Mouse (Mus musculus) embryonic facial prominence, embryonic 15.5 days (tissue): ENCODE data around the gene Abcb1a. TPM values are rescaled to one million over a fixed set of nuclear protein-coding genes. Genes with fewer than 3 reads are reported as not detected.

Experiments
- ATAC-seq: fragments of 200-750 bp; cut with Nextera tagmentation; 2 replicates; pipeline ENCODE4 v1.8.0; 2017; ENCODE audit warnings: low read depth, moderate TSS enrichment; ENCODE audit not compliant: insufficient number of reproducible peaks, low FRiP score, low TSS enrichment
- H3K27ac ChIP-seq: fragments of 300-500 bp; sonication (generic); replicated peaks from 2 replicates; pipeline ENCODE4 v1.5.1; 2015; ENCODE audit warnings: mild to moderate bottlenecking, inconsistent platforms
- H3K27me3 ChIP-seq: fragments of 300-500 bp; sonication (generic); 2 replicates; pipeline ENCODE4 v1.6.1; 2015; ENCODE audit warnings: inconsistent platforms
- H3K36me3 ChIP-seq: fragments of 300-500 bp; sonication (generic); 2 replicates; pipeline ENCODE4 v1.6.1; 2015; ENCODE audit warnings: mild to moderate bottlenecking, inconsistent platforms
- H3K4me1 ChIP-seq: fragments of 300-500 bp; sonication (generic); 2 replicates; pipeline ENCODE4 v1.6.1; 2015; ENCODE audit warnings: inconsistent platforms
- H3K4me2 ChIP-seq: fragments of 300-500 bp; sonication (generic); replicated peaks from 2 replicates; pipeline ENCODE4 v1.6.1; 2015; ENCODE audit warnings: mild to moderate bottlenecking, inconsistent platforms
- H3K4me3 ChIP-seq: fragments of 300-500 bp; sonication (generic); replicated peaks from 2 replicates; pipeline ENCODE4 v1.5.1; 2015; ENCODE audit warnings: mild to moderate bottlenecking, inconsistent platforms
- H3K9ac ChIP-seq: fragments of 300-500 bp; sonication (generic); 2 replicates; pipeline ENCODE4 v1.6.1; 2015; ENCODE audit warnings: inconsistent platforms
- H3K9me3 ChIP-seq: fragments of 300-500 bp; sonication (generic); replicated peaks from 2 replicates; pipeline ENCODE4 v1.6.1; 2016; ENCODE audit warnings: inconsistent platforms
- WGBS: fragments of 180-500 bp; shearing (Covaris S2); methylation state at CpG from one replicate; pipeline ENCODE4 v1.1.7; 2015; 5-methylcytosine and 5-hydroxymethylcytosine counted together
- polyA plus RNA-seq: library from polyadenylated mRNA; unstranded; fragments of >200 nt; fragmentation: Nextera tagmentation; extraction: Ambion mirVana; gene quantifications from 2 replicates; pipeline ENCODE4 v1.2.1, GENCODE M21; 2015

Gene Abcb1a
- polyA plus RNA-seq, 1 experiment from 2014 or later: 0.55 TPM

DNA sequence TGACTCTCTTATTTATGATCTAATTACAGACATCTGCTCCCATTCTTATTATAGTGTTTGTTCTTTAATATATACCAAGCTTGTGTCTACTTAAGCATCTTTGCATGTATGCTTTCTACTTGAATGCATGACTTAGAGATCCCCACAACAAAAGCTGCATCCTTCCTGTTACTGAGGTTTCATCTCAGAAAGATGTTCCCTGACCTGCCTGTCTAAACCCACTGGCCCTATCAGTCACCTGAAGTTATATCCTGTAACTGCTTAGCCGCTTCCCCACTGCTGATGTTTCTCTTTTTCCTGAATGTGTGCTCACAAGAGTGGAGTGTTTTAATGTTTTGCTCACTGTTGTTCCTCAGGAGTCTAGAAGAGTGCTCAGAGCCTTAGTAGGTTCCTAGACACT lies 9.7 kb downstream of the Abcb1a start:
- no peak overlapping the region for H3K4me3 ChIP-seq
- H3K9me3 ChIP-seq: no peaks in the 10 kb centered on the region
- 90% methylated on average over 1 of the region's 1 CpGs for WGBS
- H3K4me2 ChIP-seq: no peak overlapping the region
- H3K4me1 ChIP-seq: no peaks in the 10 kb centered on the region
- no peak overlapping the region for H3K27ac ChIP-seq
- no peaks in the 10 kb centered on the region for H3K36me3 ChIP-seq
- no peak overlapping the region for H3K9ac ChIP-seq
- ATAC-seq: no peak
- H3K27me3 ChIP-seq: no peaks in the 10 kb centered on the region

DNA sequence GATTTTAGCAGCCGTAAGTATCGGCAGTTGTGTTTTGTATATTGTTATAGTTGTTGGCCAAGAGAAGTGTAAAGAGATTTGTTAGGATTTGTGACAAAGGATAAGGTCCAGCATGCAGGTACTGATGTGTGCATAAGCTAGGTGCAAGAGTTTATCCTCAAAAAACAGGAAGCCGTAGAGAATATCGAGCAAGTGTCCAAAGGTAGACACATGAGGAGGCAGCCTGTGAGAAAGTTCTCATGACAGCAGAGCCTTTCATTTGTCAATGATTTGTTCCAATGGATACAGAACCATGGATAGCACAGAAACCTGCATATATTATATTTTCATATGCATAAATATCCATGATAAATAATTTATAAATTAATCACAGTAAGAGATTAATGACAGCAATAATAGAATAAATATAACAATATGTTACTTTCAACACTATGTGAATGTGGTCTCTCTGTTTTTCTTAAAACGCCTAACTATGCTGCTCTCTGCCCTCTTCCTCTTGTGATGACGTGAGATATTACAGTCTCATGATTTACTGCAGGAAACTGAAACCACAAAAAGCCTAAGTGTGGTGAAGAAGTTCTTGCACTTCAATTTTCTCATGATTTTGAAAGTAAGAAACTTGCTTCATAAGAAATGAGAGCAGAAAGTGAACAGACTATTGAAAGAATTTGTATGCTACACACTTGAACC lies 15.5 kb downstream of the Abcb1a start:
- Histone ChIP-seq H3K4me1 (no peaks in the 10 kb centered on the region), H3K27ac (no peak overlapping the region), H3K4me3 (no peak overlapping the region), H3K4me2 (no peak overlapping the region), H3K36me3 (no peaks in the 10 kb centered on the region), H3K9ac (no peak overlapping the region), H3K27me3 (no peaks in the 10 kb centered on the region), H3K9me3 (no peaks in the 10 kb centered on the region)
- no peak for ATAC-seq
- 80% methylated on average over 6 of the region's 6 CpGs for WGBS

DNA sequence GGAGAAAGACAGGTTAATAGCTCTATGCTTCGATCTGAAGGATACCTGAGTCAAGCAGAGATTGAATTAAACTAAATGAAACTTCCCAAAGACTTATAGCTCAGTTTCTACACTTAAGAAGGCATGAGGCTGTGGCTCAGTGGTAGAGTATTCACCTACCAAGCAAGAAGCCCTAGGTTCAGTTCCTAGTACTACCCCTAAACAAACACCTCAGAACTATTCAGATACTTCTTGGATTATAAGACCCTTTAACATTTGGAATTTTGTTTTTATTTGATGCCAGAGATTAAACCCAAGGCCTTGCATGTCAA lies 16.0 kb downstream of the Abcb1a start:
- Histone ChIP-seq H3K36me3 (no peaks in the 10 kb centered on the region), H3K27me3 (no peaks in the 10 kb centered on the region), H3K4me1 (no peaks in the 10 kb centered on the region), H3K27ac (no peak overlapping the region), H3K4me2 (no peak overlapping the region), H3K9me3 (no peaks in the 10 kb centered on the region), H3K4me3 (no peak overlapping the region), H3K9ac (no peak overlapping the region)
- ATAC-seq: no peak
- 82% methylated on average over 1 of the region's 1 CpGs for WGBS

DNA sequence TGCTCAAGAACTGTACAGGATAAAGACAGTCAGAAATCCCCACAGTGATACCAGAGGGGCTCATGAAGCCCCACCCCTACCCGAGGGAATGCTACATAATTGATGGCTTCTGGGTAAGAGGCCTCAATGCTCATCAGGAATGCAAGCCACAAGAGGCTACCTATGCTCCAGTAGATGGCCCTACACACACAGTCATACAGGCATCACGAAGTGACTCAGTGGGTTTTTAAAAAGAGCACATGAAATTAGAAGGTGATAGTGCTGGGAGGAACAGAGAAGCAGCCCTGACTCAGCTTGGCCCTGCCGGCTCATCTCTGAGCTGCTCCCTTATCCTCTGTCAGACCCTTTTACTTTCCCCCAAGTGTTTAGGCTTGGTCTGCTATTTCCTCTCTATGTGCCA lies 21.3 kb downstream of the Abcb1a start:
- no peaks in the 10 kb centered on the region for H3K4me1 ChIP-seq
- H3K4me2 ChIP-seq: no peak overlapping the region
- ATAC-seq: no peak
- WGBS: 57% methylated on average over 3 of the region's 3 CpGs
- H3K9me3 ChIP-seq: no peaks in the 10 kb centered on the region
- no peak overlapping the region for H3K9ac ChIP-seq
- no peaks in the 10 kb centered on the region for H3K36me3 ChIP-seq
- no peaks in the 10 kb centered on the region for H3K27me3 ChIP-seq
- H3K4me3 ChIP-seq: no peak overlapping the region
- no peak overlapping the region for H3K27ac ChIP-seq

DNA sequence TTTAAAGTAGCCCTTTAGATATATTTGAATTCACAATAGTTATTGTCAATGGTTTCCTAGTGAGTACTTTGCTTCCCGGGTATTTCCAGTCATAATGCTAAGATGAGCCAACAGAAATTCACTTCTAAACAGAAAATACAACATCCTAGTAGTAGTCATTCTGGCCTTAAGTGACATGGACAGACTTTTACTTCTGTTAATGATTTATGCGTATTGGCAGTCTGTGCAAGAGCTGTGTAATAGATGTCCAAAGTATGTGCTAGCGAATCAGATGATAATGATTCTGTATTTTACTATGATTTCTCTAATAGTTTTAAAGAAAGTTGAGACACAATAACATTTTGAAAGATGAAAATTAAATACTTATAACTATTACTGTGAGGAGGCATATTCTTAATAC lies 23.8 kb downstream of the Abcb1a start:
- Histone ChIP-seq H3K4me2 (no peak overlapping the region), H3K4me1 (no peaks in the 10 kb centered on the region), H3K4me3 (no peak overlapping the region), H3K9ac (no peak overlapping the region), H3K9me3 (no peaks in the 10 kb centered on the region), H3K27me3 (no peaks in the 10 kb centered on the region), H3K36me3 (no peaks in the 10 kb centered on the region), H3K27ac (no peak overlapping the region)
- no peak for ATAC-seq
- WGBS: 91% methylated on average over 3 of the region's 3 CpGs

DNA sequence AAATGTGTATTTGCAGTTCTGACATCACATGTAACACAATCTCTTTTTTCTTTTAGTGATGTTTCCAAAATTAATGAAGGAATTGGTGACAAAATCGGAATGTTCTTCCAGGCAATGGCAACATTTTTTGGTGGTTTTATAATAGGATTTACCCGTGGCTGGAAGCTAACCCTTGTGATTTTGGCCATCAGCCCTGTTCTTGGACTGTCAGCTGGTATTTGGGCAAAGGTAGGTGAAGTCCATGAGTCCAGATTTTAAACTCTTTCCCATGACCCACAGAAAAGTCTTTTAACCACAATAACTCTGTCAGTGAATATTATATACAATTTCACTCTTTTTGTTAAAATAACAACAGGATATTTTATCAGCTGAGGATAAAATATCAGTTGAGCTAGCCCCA lies 26.2 kb downstream of the Abcb1a start:
- no peaks in the 10 kb centered on the region for H3K27me3 ChIP-seq
- WGBS: 61% methylated on average over 2 of the region's 2 CpGs

DNA sequence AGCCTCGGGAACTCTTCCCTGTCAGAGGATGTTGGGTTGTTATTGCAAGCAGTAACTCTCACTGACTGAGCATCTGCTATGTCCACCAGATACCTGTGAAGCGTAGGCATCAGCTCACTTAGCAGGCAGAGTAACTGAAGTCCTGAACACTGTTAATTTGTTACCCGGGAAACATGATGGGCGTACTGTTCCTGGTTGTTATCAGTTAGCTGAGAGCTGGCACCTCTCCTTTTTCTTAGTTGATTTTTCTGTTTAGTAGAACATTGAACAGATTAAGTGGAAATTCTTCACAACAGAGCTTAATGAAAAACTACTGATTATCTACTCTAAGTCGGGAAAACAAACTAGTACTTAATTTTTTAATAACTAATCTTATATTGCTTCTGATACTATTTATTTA lies 27.7 kb downstream of the Abcb1a start:
- Histone ChIP-seq H3K9me3 (no peaks in the 10 kb centered on the region), H3K27me3 (no peaks in the 10 kb centered on the region), H3K4me1 (no peaks in the 10 kb centered on the region), H3K4me2 (no peak overlapping the region), H3K27ac (no peak overlapping the region), H3K9ac (no peak overlapping the region), H3K4me3 (no peak overlapping the region), H3K36me3 (no peaks in the 10 kb centered on the region)
- no peak for ATAC-seq
- 76% methylated on average over 5 of the region's 5 CpGs for WGBS

More for the DNA sequence above, 26.2 kb downstream of the Abcb1a start:
- H3K4me2 ChIP-seq: no peak overlapping the region
- no peak overlapping the region for H3K27ac ChIP-seq
- ATAC-seq: no peak
- H3K9me3 ChIP-seq: no peaks in the 10 kb centered on the region
- no peaks in the 10 kb centered on the region for H3K4me1 ChIP-seq
- no peaks in the 10 kb centered on the region for H3K36me3 ChIP-seq
- no peak overlapping the region for H3K4me3 ChIP-seq
- H3K9ac ChIP-seq: no peak overlapping the region

DNA sequence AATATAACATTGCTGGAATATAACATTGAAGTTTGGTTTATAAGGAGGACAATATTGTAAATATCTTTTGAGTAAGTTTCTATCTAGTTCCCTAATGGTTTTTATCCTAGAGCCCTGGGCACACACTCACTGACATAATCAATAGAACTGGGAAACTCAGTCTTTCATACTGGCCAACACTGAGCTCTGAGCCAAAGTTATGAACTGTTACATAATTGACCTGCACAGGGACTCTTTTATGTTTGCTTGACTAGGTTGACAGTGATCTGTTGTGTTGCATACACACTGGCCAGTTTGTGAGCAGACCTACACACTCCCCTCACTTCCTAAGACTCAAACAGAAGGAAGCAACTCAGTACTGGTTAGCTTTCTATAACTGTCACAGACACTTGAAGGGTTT lies 56.2 kb downstream of the Abcb1a start:
- no peaks in the 10 kb centered on the region for H3K36me3 ChIP-seq
- H3K4me1 ChIP-seq: no peaks in the 10 kb centered on the region
- H3K4me2 ChIP-seq: no peak overlapping the region
- no peak overlapping the region for H3K27ac ChIP-seq
- ATAC-seq: no peak
- H3K9me3 ChIP-seq: no peaks in the 10 kb centered on the region
- no peak overlapping the region for H3K9ac ChIP-seq
- H3K4me3 ChIP-seq: no peak overlapping the region
- no peaks in the 10 kb centered on the region for H3K27me3 ChIP-seq

DNA sequence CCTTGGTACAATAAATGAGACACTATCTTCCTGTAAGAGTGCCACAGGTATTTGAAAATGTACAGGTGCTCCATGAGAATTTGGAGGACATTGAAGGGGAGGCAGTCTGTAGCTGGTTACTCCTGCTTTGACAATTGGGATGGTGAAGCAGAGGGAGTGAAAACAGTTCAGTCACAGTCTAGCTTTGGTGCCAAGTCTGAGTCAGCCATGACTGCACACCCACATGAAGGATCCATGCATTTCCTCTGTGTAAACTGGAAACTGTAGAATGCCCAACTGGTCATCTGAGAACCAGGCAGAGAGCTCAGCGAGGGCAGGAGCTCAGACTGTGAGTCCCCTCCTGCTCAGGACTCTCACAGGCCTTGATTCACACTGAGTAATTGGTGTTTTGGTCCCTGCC lies 59.7 kb downstream of the Abcb1a start:
- 48% methylated on average over 1 of the region's 1 CpGs for WGBS
- Histone ChIP-seq H3K4me2 (no peak overlapping the region), H3K36me3 (no peaks in the 10 kb centered on the region), H3K9ac (no peak overlapping the region), H3K4me1 (no peaks in the 10 kb centered on the region), H3K27me3 (no peaks in the 10 kb centered on the region), H3K4me3 (no peak overlapping the region), H3K9me3 (no peaks in the 10 kb centered on the region), H3K27ac (no peak overlapping the region)
- ATAC-seq: no peak

DNA sequence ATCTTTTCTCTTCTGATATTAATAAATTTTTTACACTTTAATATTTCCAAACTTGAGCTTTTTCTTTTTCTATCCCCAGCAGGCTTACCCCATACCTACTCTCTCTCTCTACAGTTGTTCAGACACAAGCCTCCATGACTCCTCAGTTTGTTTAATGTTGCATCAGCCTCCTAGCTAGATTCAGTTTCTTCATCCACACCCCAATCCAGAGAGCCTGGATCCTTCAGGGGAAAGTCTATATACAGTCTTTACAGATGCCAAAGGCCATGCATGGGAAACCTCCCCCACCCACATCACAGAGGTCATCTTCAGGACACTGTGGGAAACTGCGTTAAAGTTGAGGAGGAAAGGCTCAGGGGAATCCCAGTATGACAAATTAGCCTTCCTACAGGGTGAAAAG lies 62.3 kb downstream of the Abcb1a start:
- no peak for ATAC-seq
- H3K4me3 ChIP-seq: no peak overlapping the region
- H3K27ac ChIP-seq: no peak overlapping the region
- 17% methylated on average over 1 of the region's 1 CpGs for WGBS
- no peaks in the 10 kb centered on the region for H3K9me3 ChIP-seq
- no peaks in the 10 kb centered on the region for H3K4me1 ChIP-seq
- no peak overlapping the region for H3K4me2 ChIP-seq
- H3K27me3 ChIP-seq: no peaks in the 10 kb centered on the region
- H3K9ac ChIP-seq: no peak overlapping the region
- no peaks in the 10 kb centered on the region for H3K36me3 ChIP-seq

DNA sequence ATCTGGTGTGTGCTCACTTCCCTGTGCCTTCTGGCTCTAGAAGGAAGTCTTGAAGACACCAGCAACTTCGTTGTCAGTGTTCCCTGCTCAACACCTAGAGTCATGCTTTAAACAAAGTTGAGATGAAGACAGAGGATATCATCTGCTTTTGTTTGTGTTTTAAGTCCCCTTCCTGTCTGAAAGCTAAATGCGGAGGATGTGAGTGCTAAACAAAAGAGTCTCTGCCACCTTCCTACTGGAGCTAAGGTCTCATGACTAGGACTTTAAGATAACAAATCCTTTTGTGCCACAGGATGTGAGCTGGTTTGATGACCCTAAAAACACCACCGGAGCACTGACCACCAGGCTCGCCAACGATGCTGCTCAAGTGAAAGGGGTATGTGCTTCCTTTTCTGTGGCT lies 63.0 kb downstream of the Abcb1a start:
- Histone ChIP-seq H3K9ac (no peak overlapping the region), H3K4me1 (no peaks in the 10 kb centered on the region), H3K27ac (no peak overlapping the region), H3K9me3 (no peaks in the 10 kb centered on the region), H3K4me2 (no peak overlapping the region), H3K27me3 (no peaks in the 10 kb centered on the region), H3K36me3 (no peaks in the 10 kb centered on the region), H3K4me3 (no peak overlapping the region)
- no peak for ATAC-seq
- WGBS: 76% methylated on average over 5 of the region's 5 CpGs

DNA sequence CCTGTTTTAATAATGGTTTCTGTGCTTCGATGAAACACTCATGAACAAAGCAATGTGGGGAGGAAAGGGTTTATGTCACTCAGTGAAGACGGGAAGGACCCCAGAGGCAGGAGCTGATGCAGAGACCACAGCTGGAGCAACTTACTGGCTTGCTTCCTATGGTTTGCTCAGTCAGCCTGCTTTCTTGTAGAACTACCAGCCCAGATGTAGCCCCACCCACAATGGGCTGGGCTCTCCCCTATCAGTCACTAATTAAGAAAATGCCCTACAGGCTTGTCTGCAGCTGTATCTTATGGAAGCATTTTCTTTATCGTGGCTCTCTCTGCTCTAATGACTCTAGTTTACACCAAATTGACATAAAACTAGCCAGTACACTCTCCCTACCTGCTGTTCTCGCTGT lies 67.9 kb downstream of the Abcb1a start:
- Histone ChIP-seq H3K4me1 (no peaks in the 10 kb centered on the region), H3K4me3 (no peak overlapping the region), H3K27me3 (no peaks in the 10 kb centered on the region), H3K9ac (no peak overlapping the region), H3K27ac (no peak overlapping the region), H3K9me3 (no peaks in the 10 kb centered on the region), H3K4me2 (no peak overlapping the region), H3K36me3 (no peaks in the 10 kb centered on the region)
- 29% methylated on average over 4 of the region's 4 CpGs for WGBS
- ATAC-seq: no peak
